Mouse (Mus musculus): ENCODE measurements around the gene Olfr641.

Olfr641 gene

GRCm38 (mm10) chr7:104035145-104035544 lies at the start of gene Olfr641:
Gene Olfr641, plus strand, starts transcription at chr7:104035445.
- in situ Hi-C loops (cut with MboI): no loop called here

GRCm38 (mm10) chr7:103998446-103998845 lies 36.8 kb upstream of the Olfr641 start, which contains the start of gene Olfr638:
Gene Olfr638, plus strand, starts transcription at chr7:103998746.
- in situ Hi-C loops (cut with MboI): no loop called here

- in situ Hi-C loops (cut with MboI): no loop called here
These were observed 36.1 kb upstream of the Olfr641 start for GRCm38 (mm10) chr7:103999124-103999523.

DNA sequence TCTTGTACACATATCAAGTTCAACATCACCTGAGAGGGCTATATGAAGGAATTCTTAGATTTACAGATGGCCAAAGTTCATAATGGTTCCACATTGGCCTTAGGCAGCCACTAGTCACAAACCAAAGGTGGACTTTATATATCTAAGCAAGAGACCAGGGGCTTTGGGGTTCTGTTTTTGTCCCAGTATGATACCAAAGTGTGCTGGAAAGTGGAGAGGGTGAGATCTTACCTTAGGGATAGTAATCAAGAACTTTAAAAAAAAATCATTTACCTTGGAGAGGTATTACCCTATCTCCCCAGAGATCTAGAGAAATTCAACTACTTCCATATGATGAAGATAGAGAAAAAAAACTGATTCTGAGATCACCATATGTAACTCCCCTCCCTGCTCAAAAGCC lies 18.0 kb upstream of the Olfr641 start, which contains the start of gene Olfr639:
Olfr639 (minus strand) TSS at position 101 of the 400 bp plus-strand sequence.
- in situ Hi-C loops (cut with MboI): no loop called here

GRCm38 (mm10) chr7:104018953-104019352 lies 16.3 kb upstream of the Olfr641 start:
- in situ Hi-C loops (cut with MboI): no loop called here

- in situ Hi-C loops (cut with MboI): no loop called here
These were observed 13.6 kb upstream of the Olfr641 start for GRCm38 (mm10) chr7:104021651-104022050.

- in situ Hi-C loops (cut with MboI): no loop called here
These were observed 9.8 kb upstream of the Olfr641 start, which contains the start of gene Olfr640 for GRCm38 (mm10) chr7:104025473-104025872. Gene Olfr640, minus strand, starts transcription at chr7:104025573.

GRCm38 (mm10) chr7:104026978-104027377 lies 8.3 kb upstream of the Olfr641 start:
- in situ Hi-C loops (cut with MboI): no loop called here

DNA sequence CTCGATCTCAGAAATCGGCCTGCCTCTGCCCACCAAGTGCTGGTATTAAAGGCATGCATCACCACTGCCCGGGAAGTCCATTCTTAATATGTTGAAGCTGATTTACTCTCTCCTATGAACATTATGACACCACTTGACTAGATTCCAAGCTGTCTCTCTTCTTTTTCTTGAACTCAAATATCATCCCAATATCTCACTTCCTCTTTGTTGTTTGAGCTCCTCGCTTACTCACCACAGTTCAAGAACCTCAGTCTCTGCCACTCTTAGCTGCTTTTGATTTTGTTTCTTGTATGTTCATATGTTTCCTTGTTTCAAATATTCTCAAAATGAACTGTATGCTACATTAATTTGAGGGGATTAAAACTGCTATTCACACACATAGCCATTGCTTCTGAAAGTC lies 15.5 kb downstream of the Olfr641 start:
- in situ Hi-C loops (cut with MboI): no loop called here

DNA sequence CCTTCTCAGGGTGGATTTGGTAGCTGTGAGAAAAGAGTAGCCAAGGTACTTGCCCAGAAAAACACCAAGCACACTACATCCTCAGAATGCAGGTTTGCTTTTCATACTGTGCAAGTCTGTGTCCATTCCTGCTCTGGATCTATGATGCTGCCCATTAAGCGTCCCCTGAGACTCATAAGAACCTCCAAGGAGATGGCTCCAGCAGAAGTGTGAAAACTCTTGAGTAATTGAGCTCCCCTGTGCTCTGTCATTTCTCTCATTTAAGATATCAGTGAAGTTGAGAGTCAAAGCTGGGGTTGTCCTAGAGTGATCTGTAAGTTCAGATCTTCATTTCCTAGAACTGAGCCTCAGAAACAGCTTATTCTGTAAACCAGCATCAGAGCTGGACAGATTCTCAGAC lies 17.3 kb downstream of the Olfr641 start, which contains the start of gene Olfr642:
Olfr642 (minus strand) TSS at position 101 of the 400 bp plus-strand sequence.
- in situ Hi-C loops (cut with MboI): no loop called here

DNA sequence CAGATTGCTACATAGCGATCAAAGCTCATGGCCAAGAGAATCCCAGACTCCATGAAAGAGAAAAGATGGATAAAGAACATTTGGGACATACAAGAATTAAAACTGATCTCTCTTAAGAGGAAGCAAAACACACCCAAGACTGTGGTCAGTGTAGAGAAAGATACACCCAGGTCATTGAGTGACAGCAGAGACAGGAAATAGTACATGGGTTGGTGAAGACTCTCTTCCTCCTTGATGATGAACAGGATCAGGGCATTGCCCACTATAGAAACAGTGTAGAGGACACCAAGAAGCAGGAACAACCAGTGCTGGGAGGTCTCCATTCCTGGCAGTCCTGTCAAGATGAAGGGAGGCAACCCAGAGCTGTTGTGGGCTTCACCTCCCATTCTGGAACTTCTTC lies 24.0 kb downstream of the Olfr641 start:
- in situ Hi-C loops (cut with MboI): no loop called here

DNA sequence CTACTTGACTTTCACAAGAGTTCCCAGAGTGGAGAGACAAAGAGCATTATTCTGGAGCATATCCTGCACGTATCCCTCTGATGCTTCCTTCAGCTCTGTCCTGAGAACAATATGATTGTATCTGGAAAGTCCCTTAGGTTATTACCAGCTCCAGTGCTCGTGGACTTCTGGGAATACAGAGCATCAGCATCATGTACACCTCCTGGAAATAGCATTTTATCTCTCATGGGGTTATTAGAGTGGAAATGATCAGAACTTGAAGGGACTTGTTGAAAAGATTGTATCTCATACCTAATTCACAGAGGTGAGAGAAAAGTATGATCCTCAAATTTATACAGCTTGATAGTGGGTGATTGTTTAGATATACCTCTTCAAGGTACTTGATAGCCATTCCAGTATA lies 26.1 kb downstream of the Olfr641 start, which contains the start of gene 4930516K23Rik:
4930516K23Rik (minus strand) TSS at position 101 of the 400 bp plus-strand sequence.
- in situ Hi-C loops (cut with MboI): no loop called here

DNA sequence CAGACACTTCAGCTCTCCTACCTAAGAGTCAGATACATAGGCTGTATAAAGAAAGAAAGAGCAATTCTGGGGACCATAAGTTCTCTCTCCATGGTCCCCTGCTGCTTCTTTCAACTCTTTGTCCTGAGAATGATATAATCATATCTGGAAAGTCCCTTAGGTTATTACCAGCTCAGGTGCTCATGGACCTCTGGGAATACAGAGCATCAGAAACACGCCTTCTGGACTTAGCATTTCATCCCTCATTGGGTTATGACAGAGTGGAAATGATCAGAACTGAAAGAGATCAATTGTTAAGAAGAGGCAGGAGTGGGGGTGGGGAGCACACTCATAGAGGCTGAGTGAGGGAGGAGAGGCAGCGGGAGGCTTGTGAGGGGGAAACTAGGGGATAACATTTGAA lies 36.5 kb downstream of the Olfr641 start, which contains the start of gene Olfr644:
Olfr644 (minus strand) TSS at position 101 of the 400 bp plus-strand sequence.
- in situ Hi-C loops (cut with MboI): no loop called here

GRCm38 (mm10) chr7:104085365-104085764 lies 50.1 kb downstream of the Olfr641 start, which contains the start of gene Olfr645:
Gene Olfr645, minus strand, starts transcription at chr7:104085465.
- in situ Hi-C loops (cut with MboI): no loop called here

All from mature B cell (primary cell).